Mouse (Mus musculus) common myeloid progenitor, adult 5-6 weeks (primary cell): ENCODE data around the gene Zfp330. TPM values are rescaled to one million over a fixed set of nuclear protein-coding genes. Genes with fewer than 3 reads are reported as not detected.

Experiments used
- ATAC-seq: replicated peaks from 2 replicates; pipeline ENCODE4 v1.8.0; 2016; ENCODE audit warnings: low read depth, mild to moderate bottlenecking, moderate TSS enrichment, inconsistent platforms; ENCODE audit not compliant: poor library complexity, severe bottlenecking
- total RNA-seq: library from RNA; stranded (forward); fragments of 200-1000, 187-1606 nt; gene quantifications from 2 replicates; pipeline ENCODE4 v1.2.3, GENCODE M21; 2017

The Zfp330 gene
- 166 and 172 TPM in 2 replicates for total RNA-seq

GRCm38 (mm10) chr8:82774093-82774422 lies at the start of gene Zfp330:
Gene Zfp330 (minus strand): TSS chr8:82774160.
- ATAC-seq, result peak; percentile 99

- ATAC-seq, result no peak
Measured at GRCm38 (mm10) chr8:82777945-82778344, 4.0 kb upstream of the Zfp330 start.

GRCm38 (mm10) chr8:82777406-82777805 lies 3.4 kb upstream of the Zfp330 start:
- ATAC-seq, result no peak

GRCm38 (mm10) chr8:82774482-82774881 lies 522 bp upstream of the Zfp330 start:
- 0 out of 2 replicates have a peak, but pooled peaks have one; percentile 4 for ATAC-seq

- peak; percentile 12; the same call in 1 of the 2 replicates for ATAC-seq
Measured at GRCm38 (mm10) chr8:82773332-82774092, 448 bp downstream of the Zfp330 start.

- no peak for ATAC-seq
Measured at GRCm38 (mm10) chr8:82770886-82771285, 3.1 kb downstream of the Zfp330 start.

GRCm38 (mm10) chr8:82759071-82759470 lies 14.9 kb downstream of the Zfp330 start:
- ATAC-seq, result no peak

GRCm38 (mm10) chr8:82754946-82755345 lies 19.0 kb downstream of the Zfp330 start:
- no peak for ATAC-seq

GRCm38 (mm10) chr8:82746617-82747016 lies 27.3 kb downstream of the Zfp330 start:
- no peak for ATAC-seq

GRCm38 (mm10) chr8:82743905-82744904 lies 29.8 kb downstream of the Zfp330 start:
- ATAC-seq, result peak; percentile 95

Other genes starting within 250 kb of the Zfp330 start
- 3.3 and 6.1 TPM in 2 replicates for gene Rnf150, start 89.2 kb upstream of the Zfp330 start, total RNA-seq